Mouse (Mus musculus) cerebellum, adult 2 months (tissue): Measurements from ENCODE around the gene Fxr1.

ENCODE experiments used
- CTCF ChIP-seq: fragments of 200-500 bp; IDR thresholded peaks from 2 replicates; pipeline ENCODE4 v1.5.1; 2011; ENCODE audit warnings: low read depth, mild to moderate bottlenecking, control low read depth, low read length, moderate library complexity, borderline replicate concordance; ENCODE audit not compliant: insufficient read depth
- POLR2A ChIP-seq: fragments of 200-500 bp; IDR thresholded peaks from 2 replicates; pipeline ENCODE4 v1.6.1; 2011; ENCODE audit warnings: low read length, control low read depth, borderline replicate concordance; ENCODE audit not compliant: insufficient read depth

GRCm38 (mm10) chr3:34106421-34106820 is 86.7 kb downstream of the Fxr1 start:
- TF ChIP-seq POLR2A (no peak), CTCF (no peak)
